Mouse (Mus musculus) embryonic facial prominence, embryonic 15.5 days (tissue): ENCODE measurements around the gene Zfp429. TPM values are rescaled to one million over a fixed set of nuclear protein-coding genes. Genes with fewer than 3 reads are reported as not detected.
"Not testable (repeated sequence)": the region's sequence is repeated elsewhere in the genome, so short reads cannot be mapped to it uniquely, and the experiment has no call there.

Source experiments
- ATAC-seq: fragments of 200-750 bp; cut with Nextera tagmentation; 2 replicates; pipeline ENCODE4 v1.8.0; 2017; ENCODE audit warnings: low read depth, moderate TSS enrichment; ENCODE audit not compliant: insufficient number of reproducible peaks, low FRiP score, low TSS enrichment
- H3K27ac ChIP-seq: fragments of 300-500 bp; sonication (generic); replicated peaks from 2 replicates; pipeline ENCODE4 v1.5.1; 2015; ENCODE audit warnings: mild to moderate bottlenecking, inconsistent platforms
- H3K27me3 ChIP-seq: fragments of 300-500 bp; sonication (generic); 2 replicates; pipeline ENCODE4 v1.6.1; 2015; ENCODE audit warnings: inconsistent platforms
- H3K36me3 ChIP-seq: fragments of 300-500 bp; sonication (generic); 2 replicates; pipeline ENCODE4 v1.6.1; 2015; ENCODE audit warnings: mild to moderate bottlenecking, inconsistent platforms
- H3K4me1 ChIP-seq: fragments of 300-500 bp; sonication (generic); 2 replicates; pipeline ENCODE4 v1.6.1; 2015; ENCODE audit warnings: inconsistent platforms
- H3K4me2 ChIP-seq: fragments of 300-500 bp; sonication (generic); replicated peaks from 2 replicates; pipeline ENCODE4 v1.6.1; 2015; ENCODE audit warnings: mild to moderate bottlenecking, inconsistent platforms
- H3K4me3 ChIP-seq: fragments of 300-500 bp; sonication (generic); replicated peaks from 2 replicates; pipeline ENCODE4 v1.5.1; 2015; ENCODE audit warnings: mild to moderate bottlenecking, inconsistent platforms
- H3K9ac ChIP-seq: fragments of 300-500 bp; sonication (generic); 2 replicates; pipeline ENCODE4 v1.6.1; 2015; ENCODE audit warnings: inconsistent platforms
- H3K9me3 ChIP-seq: fragments of 300-500 bp; sonication (generic); replicated peaks from 2 replicates; pipeline ENCODE4 v1.6.1; 2016; ENCODE audit warnings: inconsistent platforms
- WGBS: fragments of 180-500 bp; shearing (Covaris S2); methylation state at CpG from one replicate; pipeline ENCODE4 v1.1.7; 2015; 5-methylcytosine and 5-hydroxymethylcytosine counted together
- polyA plus RNA-seq: library from polyadenylated mRNA; unstranded; fragments of >200 nt; fragmentation: Nextera tagmentation; extraction: Ambion mirVana; gene quantifications from 2 replicates; pipeline ENCODE4 v1.2.1, GENCODE M21; 2015

Zfp429 gene
- polyA plus RNA-seq = 6.1 and 7.2 TPM in 2 replicates

GRCm38 (mm10) chr13:67399183-67399903 lies at the start of gene Zfp429:
Gene Zfp429 (minus strand): TSS chr13:67399819.
- H3K36me3 ChIP-seq, H3K4me1 ChIP-seq, H3K27me3 ChIP-seq, H3K9me3 ChIP-seq: not testable (repeated sequence)
- WGBS = 3% methylated on average over 16 of the region's 16 CpGs
- Histone ChIP-seq H3K4me2 (peak within 1 kb of the TSS; percentile 50), H3K27ac (0 out of 2 replicates have a peak within 1 kb of the TSS, but pooled peaks have one; percentile 29), H3K9ac (peak within 1 kb of the TSS; percentile 21), H3K4me3 (peak within 1 kb of the TSS; percentile 58)
- peak; percentile 88 for ATAC-seq

- not testable (repeated sequence) for H3K4me3 ChIP-seq, ATAC-seq, H3K27me3 ChIP-seq, H3K4me1 ChIP-seq, H3K27ac ChIP-seq, H3K4me2 ChIP-seq, H3K9ac ChIP-seq, H3K9me3 ChIP-seq
- WGBS = 83% methylated on average over 1 of the region's 3 CpGs
- H3K36me3 ChIP-seq = peaks cover 12% of the 10 kb centered on the region
Measured at GRCm38 (mm10) chr13:67437095-67437494, 37.5 kb upstream of the Zfp429 start.

GRCm38 (mm10) chr13:67428116-67428515 lies 28.5 kb upstream of the Zfp429 start:
- Histone ChIP-seq H3K9ac (no peak overlapping the region), H3K27ac (no peak overlapping the region), H3K9me3 (no peaks in the 10 kb centered on the region), H3K4me2 (no peak overlapping the region), H3K27me3 (no peaks in the 10 kb centered on the region), H3K4me1 (no peaks in the 10 kb centered on the region), H3K36me3 (no peaks in the 10 kb centered on the region), H3K4me3 (no peak overlapping the region)
- no peak for ATAC-seq
- 76% methylated on average over 3 of the region's 3 CpGs for WGBS

GRCm38 (mm10) chr13:67425699-67426098 lies 26.1 kb upstream of the Zfp429 start:
- H3K9ac ChIP-seq, H3K9me3 ChIP-seq, H3K36me3 ChIP-seq, ATAC-seq, H3K4me3 ChIP-seq, H3K4me1 ChIP-seq, H3K4me2 ChIP-seq, H3K27me3 ChIP-seq, H3K27ac ChIP-seq: not testable (repeated sequence)

- not testable (repeated sequence) for H3K27ac ChIP-seq, H3K9me3 ChIP-seq
Measured at GRCm38 (mm10) chr13:67422532-67422931, 22.9 kb upstream of the Zfp429 start.

GRCm38 (mm10) chr13:67421207-67421857 lies 21.7 kb upstream of the Zfp429 start, which contains the start of gene Zfp459:
Gene Zfp459 (minus strand): TSS chr13:67421418.
- Histone ChIP-seq H3K4me3 (peak within 1 kb of the TSS; percentile 61), H3K9ac (peak within 1 kb of the TSS; percentile 31), H3K4me2 (peak within 1 kb of the TSS; percentile 86), H3K27me3 (no peaks in the 10 kb centered on the region), H3K36me3 (no peaks in the 10 kb centered on the region), H3K27ac (no peak within 1 kb of the TSS), H3K9me3 (no peaks in the 10 kb centered on the region), H3K4me1 (no peaks in the 10 kb centered on the region)
- WGBS = 2% methylated on average over 22 of the region's 22 CpGs
- peak; percentile 57; the same call in 1 of the 2 replicates for ATAC-seq

More at GRCm38 (mm10) chr13:67422532-67422931, 22.9 kb upstream of the Zfp429 start:
- not testable (repeated sequence) for ATAC-seq, H3K27me3 ChIP-seq, H3K36me3 ChIP-seq, H3K4me1 ChIP-seq, H3K4me2 ChIP-seq, H3K9ac ChIP-seq, H3K4me3 ChIP-seq
- WGBS = 83% methylated on average over 2 of the region's 2 CpGs

- H3K4me1 ChIP-seq = no peaks in the 10 kb centered on the region
- peak overlapping the region; percentile 61 for H3K4me3 ChIP-seq
- H3K9me3 ChIP-seq = no peaks in the 10 kb centered on the region
- H3K27me3 ChIP-seq = no peaks in the 10 kb centered on the region
- H3K4me2 ChIP-seq = peak overlapping the region; percentile 86
- no peaks in the 10 kb centered on the region for H3K36me3 ChIP-seq
- H3K27ac ChIP-seq = no peak overlapping the region
- H3K9ac ChIP-seq = peak overlapping the region; percentile 31; the same call in 1 of the 2 replicates
- no peak; the same call in 1 of the 2 replicates for ATAC-seq
- 20% methylated on average over 11 of the region's 11 CpGs for WGBS
Measured at GRCm38 (mm10) chr13:67420558-67421206, 21.1 kb upstream of the Zfp429 start.

GRCm38 (mm10) chr13:67416811-67417210 lies 17.2 kb upstream of the Zfp429 start:
- WGBS = 86% methylated on average over 3 of the region's 3 CpGs
- H3K27ac ChIP-seq = no peak overlapping the region
- no peak overlapping the region for H3K4me3 ChIP-seq
- H3K27me3 ChIP-seq = no peaks in the 10 kb centered on the region
- no peak overlapping the region for H3K9ac ChIP-seq
- no peak overlapping the region for H3K4me2 ChIP-seq
- H3K36me3 ChIP-seq = no peaks in the 10 kb centered on the region
- no peaks in the 10 kb centered on the region for H3K9me3 ChIP-seq
- no peak for ATAC-seq
- H3K4me1 ChIP-seq = no peaks in the 10 kb centered on the region

- Histone ChIP-seq H3K27me3 (no peaks in the 10 kb centered on the region), H3K27ac (no peak overlapping the region), H3K9ac (no peak overlapping the region), H3K4me1 (no peaks in the 10 kb centered on the region), H3K4me2 (no peak overlapping the region), H3K4me3 (no peak overlapping the region), H3K36me3 (no peaks in the 10 kb centered on the region), H3K9me3 (no peaks in the 10 kb centered on the region)
- no peak for ATAC-seq
- WGBS = 87% methylated on average over 6 of the region's 6 CpGs
Measured at GRCm38 (mm10) chr13:67415759-67416158, 16.1 kb upstream of the Zfp429 start.

GRCm38 (mm10) chr13:67413634-67414033 lies 14.0 kb upstream of the Zfp429 start:
- not testable (repeated sequence) for H3K4me2 ChIP-seq, H3K9me3 ChIP-seq, H3K9ac ChIP-seq, H3K4me1 ChIP-seq, H3K4me3 ChIP-seq, H3K27ac ChIP-seq, ATAC-seq, H3K36me3 ChIP-seq, H3K27me3 ChIP-seq
- WGBS = 62% methylated on average over 3 of the region's 3 CpGs

- not testable (repeated sequence) for H3K4me2 ChIP-seq, H3K9me3 ChIP-seq, H3K4me1 ChIP-seq, H3K9ac ChIP-seq, H3K27ac ChIP-seq, H3K4me3 ChIP-seq, H3K36me3 ChIP-seq, H3K27me3 ChIP-seq, ATAC-seq
- WGBS = 75% methylated on average over 3 of the region's 3 CpGs
Measured at GRCm38 (mm10) chr13:67376255-67376654, 23.4 kb downstream of the Zfp429 start.
